Mouse (Mus musculus) lung, embryonic 14.5 days (tissue): ENCODE data around the gene Sepsecs. TPM values are rescaled to one million over a fixed set of nuclear protein-coding genes. Genes with fewer than 3 reads are reported as not detected.
A peak's percentile ranks its signal among the peaks of the same experiment; 100 is the strongest.
"Not testable (repeated sequence)": the region's sequence is repeated elsewhere in the genome, so short reads cannot be mapped to it uniquely, and the experiment has no call there.

Experiments
- ATAC-seq: fragments of 200-750 bp; cut with Nextera tagmentation; 2 replicates; pipeline ENCODE4 v1.8.0; 2017; ENCODE audit warnings: mild to moderate bottlenecking, moderate TSS enrichment, moderate library complexity; ENCODE audit not compliant: insufficient read depth
- DNase-seq: peaks from one replicate; pipeline ENCODE4 v3.0.0-alpha.2; 2015
- H3K27ac ChIP-seq: fragments of 300-500 bp; sonication (generic); 2 replicates; pipeline ENCODE4 v1.5.1; 2014; ENCODE audit warnings: low read depth, mild to moderate bottlenecking, moderate library complexity
- H3K27me3 ChIP-seq: fragments of 300-500 bp; sonication (generic); 2 replicates; pipeline ENCODE4 v1.6.1; 2014; ENCODE audit warnings: low read length, control low read depth; ENCODE audit not compliant: insufficient read depth
- H3K36me3 ChIP-seq: fragments of 300-500 bp; sonication (generic); 2 replicates; pipeline ENCODE4 v1.6.1; 2014; ENCODE audit warnings: control low read depth; ENCODE audit not compliant: insufficient read depth
- H3K4me1 ChIP-seq: fragments of 300-500 bp; sonication (generic); 2 replicates; pipeline ENCODE4 v1.6.1; 2014; ENCODE audit warnings: antibody characterized with exemption, control low read depth; ENCODE audit not compliant: insufficient read depth
- H3K4me2 ChIP-seq: fragments of 300-500 bp; sonication (generic); 2 replicates; pipeline ENCODE4 v1.6.1; 2014; ENCODE audit warnings: mild to moderate bottlenecking
- H3K4me3 ChIP-seq: fragments of 300-500 bp; sonication (generic); 2 replicates; pipeline ENCODE4 v1.5.1; 2014; ENCODE audit warnings: low read depth, low read length
- H3K9ac ChIP-seq: fragments of 300-500 bp; sonication (generic); 2 replicates; pipeline ENCODE4 v1.6.1; 2014
- H3K9me3 ChIP-seq: fragments of 300-500 bp; sonication (generic); 2 replicates; pipeline ENCODE4 v1.6.1; 2016; ENCODE audit warnings: low read depth, low read length, control low read depth
- CTCF ChIP-seq: IDR thresholded peaks from 2 replicates; pipeline ENCODE4 v1.5.1; 2016; ENCODE audit warnings: antibody characterized with exemption, low read depth
- WGBS: fragments of 180-500 bp; shearing (Covaris S2); extraction: QIAGEN DNeasy Blood & Tissue Kit; methylation state at CpG from one replicate; pipeline ENCODE4 v1.1.7; 2014; 5-methylcytosine and 5-hydroxymethylcytosine counted together
- polyA plus RNA-seq: library from polyadenylated mRNA; unstranded; fragments of >200 nt; fragmentation: Nextera tagmentation; extraction: Ambion mirVana; gene quantifications from 2 replicates; pipeline ENCODE4 v1.2.1, GENCODE M21; 2014

Sepsecs gene
- polyA plus RNA-seq: 9.2 and 10.4 TPM in 2 replicates

DNA sequence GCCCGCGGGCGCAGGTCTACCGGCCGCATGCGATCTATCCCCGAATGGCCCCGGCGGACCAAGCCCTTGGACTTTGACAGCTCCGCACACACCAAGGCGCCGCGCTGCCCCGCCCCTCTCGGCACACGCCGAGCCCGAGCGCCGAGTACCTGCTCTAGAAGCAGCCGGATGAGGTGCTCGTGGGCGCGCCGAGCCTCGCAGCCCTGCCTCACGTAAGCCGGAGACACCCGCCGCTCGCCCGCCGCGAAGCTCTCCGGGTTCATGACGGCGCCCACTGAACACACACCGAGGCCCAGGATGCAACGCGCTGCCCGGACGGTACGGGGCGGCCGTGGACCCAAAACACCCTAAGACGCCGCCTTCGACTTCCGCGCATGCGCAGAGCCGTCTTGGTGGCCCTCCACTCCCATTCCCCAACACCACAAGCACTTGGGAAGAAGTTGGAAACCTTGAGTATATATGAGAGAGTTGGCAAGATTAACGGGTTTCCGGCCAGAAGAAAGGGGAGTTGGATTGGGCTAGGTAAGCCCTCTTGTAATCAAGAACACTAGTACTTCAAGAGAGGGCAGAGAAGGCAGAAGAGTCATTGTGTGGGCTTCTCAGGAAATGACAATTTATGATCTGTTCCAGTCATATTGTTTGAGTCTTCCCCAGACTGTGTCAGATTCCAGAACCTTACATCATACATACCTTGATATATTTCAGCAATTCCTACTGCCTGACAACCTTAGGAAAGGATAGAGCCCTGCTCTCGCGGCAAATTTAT lies at the start of gene Sepsecs:
TSS of gene Sepsecs (minus strand) at position 283 of the 766 bp plus-strand sequence.
- peak within 1 kb of the TSS; percentile 61 for H3K4me2 ChIP-seq
- TF ChIP-seq CTCF: peak; percentile 34; the same call in 1 of the 2 replicates
- H3K9ac ChIP-seq: peak within 1 kb of the TSS; percentile 86
- 4% methylated on average over 55 of the region's 56 CpGs for WGBS
- peak within 1 kb of the TSS; percentile 50; the same call in 1 of the 2 replicates for H3K27ac ChIP-seq
- H3K9me3 ChIP-seq: no peaks in the 10 kb centered on the region
- ATAC-seq (peak; percentile 97), DNase-seq (peak; percentile 95)
- H3K36me3 ChIP-seq: no peaks in the 10 kb centered on the region
- H3K27me3 ChIP-seq: no peaks in the 10 kb centered on the region
- H3K4me3 ChIP-seq: peak within 1 kb of the TSS; percentile 82
- H3K4me1 ChIP-seq: no peaks in the 10 kb centered on the region; the same call in 1 of the 2 replicates

DNA sequence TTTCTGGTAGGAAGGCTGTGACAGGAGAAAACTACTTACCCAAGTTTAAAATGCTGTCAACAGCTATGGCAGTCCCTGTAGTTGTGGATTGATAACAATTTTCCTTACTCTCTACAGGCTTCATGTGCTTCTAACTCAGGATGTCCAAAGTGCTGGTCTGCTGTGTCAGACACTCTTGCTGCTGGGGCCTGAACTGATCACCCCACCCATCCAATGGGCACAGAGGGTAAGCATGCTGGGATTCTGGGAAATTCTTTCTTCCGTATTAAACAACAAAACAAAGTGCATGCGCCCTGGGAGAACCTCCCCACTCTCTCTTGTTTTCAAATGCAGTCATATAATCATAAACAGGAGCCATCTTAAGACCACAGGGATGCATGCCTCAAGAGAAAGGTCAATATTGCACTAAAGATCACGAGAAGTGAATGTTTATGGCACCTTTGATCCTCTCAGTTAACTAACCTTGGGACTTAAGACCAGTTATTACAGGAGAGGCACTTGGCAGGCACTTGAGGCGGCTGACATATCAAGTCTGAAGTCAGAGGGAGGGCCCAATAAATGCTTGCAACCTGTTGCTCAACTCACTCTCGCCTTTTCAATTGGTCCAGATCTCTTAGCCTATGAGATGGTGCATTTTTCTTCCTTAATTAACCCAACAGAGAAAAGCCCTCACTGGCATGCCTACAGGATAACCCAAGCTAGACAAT lies 47.4 kb upstream of the Sepsecs start:
- Histone ChIP-seq H3K4me3 (no peak overlapping the region), H3K4me1 (no peaks in the 10 kb centered on the region), H3K36me3 (no peaks in the 10 kb centered on the region), H3K9ac (no peak overlapping the region), H3K27ac (no peak overlapping the region), H3K9me3 (no peaks in the 10 kb centered on the region), H3K4me2 (no peak overlapping the region), H3K27me3 (no peaks in the 10 kb centered on the region)
- no peak for TF ChIP-seq CTCF
- WGBS: 59% methylated on average over 5 of the region's 5 CpGs
- ATAC-seq (no peak), DNase-seq (no peak)

DNA sequence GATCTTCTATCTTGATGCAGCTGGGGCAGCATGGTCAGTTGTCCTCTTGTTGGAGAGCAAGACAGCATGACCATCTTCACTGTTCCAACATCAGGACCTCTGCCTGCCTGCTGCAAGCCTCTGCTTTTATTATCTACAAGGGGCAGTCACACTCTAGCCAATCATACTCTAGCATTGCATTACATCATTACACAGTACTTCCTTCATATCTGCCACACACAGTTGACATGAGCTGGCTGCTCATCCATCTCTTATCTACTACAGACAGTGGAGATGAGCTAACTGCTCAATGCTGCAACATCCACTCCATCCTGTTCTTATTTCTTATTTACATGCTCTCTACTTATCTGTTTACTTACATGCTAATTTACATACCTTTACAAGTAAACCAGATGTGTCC lies 43.2 kb upstream of the Sepsecs start:
- ATAC-seq: no peak; the same call in 1 of the 2 replicates
- no peak for TF ChIP-seq CTCF
- no peaks in the 10 kb centered on the region for H3K36me3 ChIP-seq
- no peak overlapping the region for H3K4me3 ChIP-seq
- H3K4me2 ChIP-seq: no peak overlapping the region
- no peak overlapping the region for H3K9ac ChIP-seq
- H3K9me3 ChIP-seq: no peaks in the 10 kb centered on the region
- no peak for DNase-seq
- no peaks in the 10 kb centered on the region for H3K27me3 ChIP-seq
- H3K4me1 ChIP-seq: no peaks in the 10 kb centered on the region
- no peak overlapping the region for H3K27ac ChIP-seq

DNA sequence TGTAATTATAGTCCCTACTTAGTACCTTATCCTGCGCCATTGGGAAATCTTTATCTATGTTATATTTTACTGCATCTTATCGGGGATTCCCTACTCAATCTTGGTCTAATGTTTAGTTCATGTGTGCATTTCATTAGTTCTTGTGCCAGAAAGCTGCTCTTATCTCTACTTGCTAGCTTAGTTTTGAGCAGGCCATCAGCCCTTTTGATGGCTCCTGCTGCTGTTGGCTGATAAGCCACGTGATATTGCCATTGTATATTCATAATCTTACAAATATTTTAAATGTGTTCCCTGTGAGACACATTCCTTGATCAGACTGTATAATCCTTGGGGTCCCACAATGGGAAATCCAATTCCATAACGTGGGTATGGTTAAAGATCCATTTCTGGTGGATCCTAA lies 35.1 kb upstream of the Sepsecs start:
- TF ChIP-seq CTCF: no peak
- Histone ChIP-seq H3K4me3 (no peak overlapping the region), H3K4me2 (no peak overlapping the region), H3K27ac (no peak overlapping the region), H3K9ac (no peak overlapping the region), H3K36me3 (no peaks in the 10 kb centered on the region), H3K27me3 (no peaks in the 10 kb centered on the region), H3K9me3 (no peaks in the 10 kb centered on the region), H3K4me1 (no peaks in the 10 kb centered on the region)
- 56% methylated on average over 4 of the region's 4 CpGs for WGBS
- ATAC-seq (no peak), DNase-seq (no peak)

DNA sequence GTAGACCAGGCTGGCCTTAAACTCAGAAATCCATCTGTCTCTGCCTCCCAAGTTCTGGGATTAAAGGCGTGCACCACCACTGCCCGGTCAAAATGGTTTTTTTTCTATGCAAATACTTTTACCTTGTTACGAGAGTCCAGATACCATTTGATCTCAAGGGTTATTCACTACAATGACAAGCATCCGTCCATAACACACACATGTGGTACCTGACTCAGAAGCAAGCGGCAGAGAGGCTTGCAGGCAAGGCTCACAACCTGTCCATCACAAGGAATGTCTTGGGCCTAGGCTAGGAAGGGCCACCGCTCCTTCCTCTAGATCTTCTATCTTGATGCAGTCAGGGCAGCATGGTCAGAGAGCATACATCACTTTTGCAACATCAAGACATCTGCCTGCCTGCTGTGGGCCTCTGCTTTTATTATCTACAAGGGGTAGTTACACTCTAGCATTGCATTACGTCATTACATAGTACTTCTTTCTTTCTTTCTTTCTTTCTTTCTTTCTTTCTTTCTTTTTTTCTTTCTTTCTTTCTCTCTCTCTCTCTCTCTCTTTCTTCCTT lies 28.5 kb upstream of the Sepsecs start:
- ATAC-seq, H3K4me3 ChIP-seq, DNase-seq, H3K4me2 ChIP-seq, H3K9ac ChIP-seq, H3K4me1 ChIP-seq, H3K9me3 ChIP-seq, H3K27me3 ChIP-seq, H3K36me3 ChIP-seq, H3K27ac ChIP-seq: not testable (repeated sequence)
- 69% methylated on average over 7 of the region's 7 CpGs for WGBS

DNA sequence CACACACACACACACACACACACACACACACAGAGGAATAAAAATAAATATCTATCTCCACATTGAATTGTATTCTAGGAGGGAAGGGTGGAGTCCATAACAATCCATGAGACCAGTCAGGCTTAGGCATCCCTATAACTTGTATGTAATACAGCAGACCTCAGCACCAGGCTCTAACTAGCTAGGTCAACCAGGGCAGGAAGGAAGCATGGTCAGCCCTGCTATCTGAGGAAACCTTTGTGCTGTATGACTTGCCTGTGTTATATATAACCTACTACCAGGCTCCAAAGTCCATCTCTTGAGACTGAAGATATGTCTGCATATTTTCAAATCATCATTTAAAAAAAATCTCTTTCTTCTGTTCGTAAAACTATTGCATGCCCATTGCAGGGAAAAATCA lies 27.8 kb upstream of the Sepsecs start:
- H3K9me3 ChIP-seq: no peaks in the 10 kb centered on the region
- no peaks in the 10 kb centered on the region for H3K36me3 ChIP-seq
- H3K4me2 ChIP-seq: no peak overlapping the region
- H3K27ac ChIP-seq: no peak overlapping the region
- H3K4me1 ChIP-seq: no peaks in the 10 kb centered on the region
- no peak for TF ChIP-seq CTCF
- DNase-seq (no peak), ATAC-seq (no peak)
- no peaks in the 10 kb centered on the region for H3K27me3 ChIP-seq
- H3K4me3 ChIP-seq: no peak overlapping the region
- H3K9ac ChIP-seq: no peak overlapping the region
- WGBS: 80% methylated on average over 1 of the region's 1 CpGs
